Mouse (Mus musculus) granulocyte monocyte progenitor cell, adult 5-6 weeks (primary cell): Measurements from ENCODE around the gene Cenpn. TPM values are rescaled to one million over a fixed set of nuclear protein-coding genes. Genes with fewer than 3 reads are reported as not detected.

Experiments
- total RNA-seq, 2 experiments: library from RNA; stranded (forward) in 1 of 2; stranded (reverse) in 1 of 2; fragments of 200-712, 200-1000 nt in 1 of 2; fragments of >200 nt in 1 of 2; fragmentation: Nextera tagmentation in 1 of 2; gene quantifications; 2 replicates each; pipeline ENCODE4 v1.2.3; 2014 to 2017

The Cenpn gene
- total RNA-seq, 2 experiments from 2014 or later, result 33.9 to 38.4 TPM

Other genes with a start within 250 kb of the Cenpn start
- gene Cdyl2, start 188.7 kb upstream of the Cenpn start, total RNA-seq (2014; fragmentation: Nextera tagmentation), result 5.4 TPM in 2 replicates
- gene Cdyl2, start 188.7 kb upstream of the Cenpn start, total RNA-seq (2017), result 4.4 and 7.0 TPM in 2 replicates
- 35.6 and 51.4 TPM in 2 replicates for gene Cmc2, start 275 bp upstream of the Cenpn start, total RNA-seq (2014; fragmentation: Nextera tagmentation)
- 50.7 and 58.2 TPM in 2 replicates for gene Cmc2, start 275 bp upstream of the Cenpn start, total RNA-seq (2017)
- gene Atmin, start 21.7 kb downstream of the Cenpn start, total RNA-seq (2014; fragmentation: Nextera tagmentation), result 9.8 and 10.8 TPM in 2 replicates
- 10.6 and 15.1 TPM in 2 replicates for gene Atmin, start 21.7 kb downstream of the Cenpn start, total RNA-seq (2017)
- gene 1700030J22Rik, start 57.2 kb downstream of the Cenpn start, total RNA-seq (2014; fragmentation: Nextera tagmentation), result not detected in 2 replicates
- gene 1700030J22Rik, start 57.2 kb downstream of the Cenpn start, total RNA-seq (2017), result 0.82 TPM in 1 of 2 replicates, not detected in the other
- gene Gcsh, start 71.8 kb downstream of the Cenpn start, total RNA-seq (2014; fragmentation: Nextera tagmentation), result 56.4 and 61.5 TPM in 2 replicates
- gene Gcsh, start 71.8 kb downstream of the Cenpn start, total RNA-seq (2017), result 80.8 and 104 TPM in 2 replicates
- gene Pkd1l2, start 160.7 kb downstream of the Cenpn start, total RNA-seq (2014; fragmentation: Nextera tagmentation), result not detected in 2 replicates
- not detected in 2 replicates for gene Pkd1l2, start 160.7 kb downstream of the Cenpn start, total RNA-seq (2017)
- gene Bco1, start 174.1 kb downstream of the Cenpn start, total RNA-seq (2014; fragmentation: Nextera tagmentation), result 0.47 and 0.49 TPM in 2 replicates
- gene Bco1, start 174.1 kb downstream of the Cenpn start, total RNA-seq (2017), result 1.1 and 2.3 TPM in 2 replicates
- 5.9 and 7.6 TPM in 2 replicates for gene Gan, start 236.4 kb downstream of the Cenpn start, total RNA-seq (2014; fragmentation: Nextera tagmentation)
- gene Gan, start 236.4 kb downstream of the Cenpn start, total RNA-seq (2017), result 3.4 and 6.4 TPM in 2 replicates